Comparison of ENCODE assay signal across 18 mouse cellular contexts in the genomic region with DNA sequence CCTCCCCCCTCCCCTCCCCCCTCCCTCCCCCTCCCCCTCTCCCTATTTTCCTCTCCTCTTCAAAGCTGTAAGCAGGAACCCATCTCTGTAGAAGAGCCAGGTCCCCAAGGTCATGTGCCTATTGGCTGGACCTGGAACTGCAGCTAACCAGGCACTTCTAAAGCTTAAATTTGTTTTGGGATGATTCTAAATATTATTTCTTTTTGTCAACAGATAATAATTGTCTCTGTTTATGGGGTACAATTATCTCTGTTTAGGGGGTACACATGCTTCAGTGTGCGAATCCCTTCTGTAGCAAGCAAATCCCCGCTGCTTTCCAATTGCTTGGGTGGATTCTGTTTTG. TPM values are rescaled to one million over a fixed set of nuclear protein-coding genes. Genes with fewer than 3 reads are reported as not detected.
A peak's percentile ranks its signal among the peaks of the same experiment; 100 is the strongest.
DNase-seq lines count a peak whose midpoint lies in the region; ATAC-seq and TF ChIP-seq lines count a peak whose summit lies in the region.
"Had no signal": no experiment of that assay in that cellular context is flagged by ENCODE, and none has a peak within 500 bp of the region (broad histone marks: within the 10 kb centered on the region; RNA-seq: fewer than 3 reads in every experiment).

No protein-coding gene starts in this region.

- H3K36me3 ChIP-seq in hindbrain, embryonic 11.5 days (ENCODE audit: control insufficient read depth, insufficient read depth, low read length): no peaks in the 10 kb centered on the region
- H3K36me3 ChIP-seq in hindbrain, embryonic 13.5 days: no peaks in the 10 kb centered on the region
- no peaks in the 10 kb centered on the region for H3K36me3 ChIP-seq in liver, postnatal 0 days (replicated peaks; ENCODE audit: insufficient read depth, low read length)
- no peaks in the 10 kb centered on the region for H3K36me3 ChIP-seq in liver, embryonic 12.5 days
- H3K36me3 ChIP-seq in stomach, embryonic 15.5 days: no peaks in the 10 kb centered on the region
- H3K36me3 ChIP-seq: limb, embryonic 15.5 days had no signal

- no peak for TF ChIP-seq EP300 in liver, postnatal 0 days (IDR thresholded peaks at IDR 0.05; ENCODE audit: low read depth)

- H3K9ac ChIP-seq in hindbrain, embryonic 11.5 days (ENCODE audit: low read depth, low read length): no peak overlapping the region
- no peak overlapping the region; the same call in 1 of the 2 replicates for H3K9ac ChIP-seq in hindbrain, embryonic 13.5 days
- H3K9ac ChIP-seq in liver, postnatal 0 days (replicated peaks): no peak overlapping the region
- no peak overlapping the region for H3K9ac ChIP-seq in liver, embryonic 12.5 days
- H3K9ac ChIP-seq in stomach, embryonic 15.5 days: no peak overlapping the region
- H3K9ac ChIP-seq: limb, embryonic 15.5 days had no signal

- ATAC-seq in hindbrain, embryonic 11.5 days (ENCODE audit: low FRiP score): peak; percentile 7; the same call in 1 of the 2 replicates
- ATAC-seq in hindbrain, embryonic 13.5 days (ENCODE audit: low FRiP score): no peak
- ATAC-seq in liver, postnatal 0 days: no peak
- ATAC-seq in liver, embryonic 12.5 days: no peak
- ATAC-seq in stomach, embryonic 15.5 days (ENCODE audit: insufficient read depth, low FRiP score, low read depth): no peak
- no peak for ATAC-seq in erythroid progenitor cell, adult 5-6 weeks (replicated peaks; ENCODE audit: low FRiP score, poor library complexity, severe bottlenecking)

- no peak overlapping the region for H3K27ac ChIP-seq in hindbrain, embryonic 11.5 days (ENCODE audit: low read depth, low read length)
- H3K27ac ChIP-seq in hindbrain, embryonic 13.5 days: no peak overlapping the region
- H3K27ac ChIP-seq in liver, postnatal 0 days (ENCODE audit: low read depth): peak overlapping the region; percentile 39; the same call in 1 of the 2 replicates
- H3K27ac ChIP-seq in liver, embryonic 12.5 days: no peak overlapping the region
- peak overlapping the region; percentile 67; the same call in 1 of the 2 replicates for H3K27ac ChIP-seq in stomach, embryonic 15.5 days
- H3K27ac ChIP-seq: limb, embryonic 15.5 days had no signal

- no peaks in the 10 kb centered on the region for H3K9me3 ChIP-seq in hindbrain, embryonic 11.5 days (ENCODE audit: control insufficient read depth, low read length)
- H3K9me3 ChIP-seq in hindbrain, embryonic 13.5 days: no peaks in the 10 kb centered on the region
- no peaks in the 10 kb centered on the region for H3K9me3 ChIP-seq in liver, postnatal 0 days (ENCODE audit: low read length)
- H3K9me3 ChIP-seq in liver, embryonic 12.5 days (replicated peaks): no peaks in the 10 kb centered on the region
- no peaks in the 10 kb centered on the region for H3K9me3 ChIP-seq in stomach, embryonic 15.5 days
- H3K9me3 ChIP-seq: limb, embryonic 15.5 days; megakaryocyte, embryonic 14.5 days had no signal

- TF ChIP-seq CTCF in liver, postnatal 0 days (IDR thresholded peaks at IDR 0.05; ENCODE audit: low read depth): no peak

- 92% methylated on average over 2 of the region's 2 CpGs for WGBS in hindbrain, embryonic 11.5 days
- 93% methylated on average over 2 of the region's 2 CpGs for WGBS in hindbrain, embryonic 13.5 days
- 72% methylated on average over 2 of the region's 2 CpGs for WGBS in liver, postnatal 0 days (ENCODE audit: insufficient replicate concordance)
- whole genome bisulfite sequencing in liver, embryonic 12.5 days (ENCODE audit: insufficient replicate concordance): 69% methylated on average over 2 of the region's 2 CpGs
- 60% methylated on average over 2 of the region's 2 CpGs for WGBS in stomach, embryonic 15.5 days

- 0 out of 2 replicates have a peak, but pooled peaks cover 6% of the 10 kb centered on the region for H3K4me1 ChIP-seq in hindbrain, embryonic 11.5 days (replicated peaks; ENCODE audit: control insufficient read depth, insufficient read depth, low read length)
- H3K4me1 ChIP-seq in hindbrain, embryonic 13.5 days (replicated peaks): peaks cover 26% of the 10 kb centered on the region
- peaks cover 32% of the 10 kb centered on the region for H3K4me1 ChIP-seq in liver, postnatal 0 days (ENCODE audit: insufficient read depth)
- H3K4me1 ChIP-seq in liver, embryonic 12.5 days: peaks cover 32% of the 10 kb centered on the region
- peaks cover 17% of the 10 kb centered on the region; the same call in 1 of the 2 replicates for H3K4me1 ChIP-seq in stomach, embryonic 15.5 days

- no peak overlapping the region for H3K4me3 ChIP-seq in hindbrain, embryonic 11.5 days (ENCODE audit: low read depth, low read length)
- no peak overlapping the region for H3K4me3 ChIP-seq in hindbrain, embryonic 13.5 days
- H3K4me3 ChIP-seq in liver, postnatal 0 days (ENCODE audit: low read depth, low read length): no peak overlapping the region
- no peak overlapping the region for H3K4me3 ChIP-seq in liver, embryonic 12.5 days
- no peak overlapping the region for H3K4me3 ChIP-seq in stomach, embryonic 15.5 days (replicated peaks)
- H3K4me3 ChIP-seq: limb, embryonic 15.5 days; megakaryocyte, embryonic 14.5 days; myocyte had no signal

- H3K27me3 ChIP-seq in hindbrain, embryonic 11.5 days (ENCODE audit: control insufficient read depth, insufficient read depth, low read length): no peaks in the 10 kb centered on the region
- H3K27me3 ChIP-seq in hindbrain, embryonic 13.5 days: 0 out of 2 replicates have a peak, but pooled peaks cover 4% of the 10 kb centered on the region
- H3K27me3 ChIP-seq in liver, postnatal 0 days (ENCODE audit: insufficient read depth, low read length): no peaks in the 10 kb centered on the region
- H3K27me3 ChIP-seq in liver, embryonic 12.5 days (replicated peaks): peaks cover 46% of the 10 kb centered on the region
- H3K27me3 ChIP-seq in stomach, embryonic 15.5 days (replicated peaks): no peaks in the 10 kb centered on the region

- no peak for DNase-seq in hindbrain, embryonic 11.5 days (ENCODE audit: low spot score)
- DNase-seq in liver, postnatal 0 days: no peak
- DNase-seq in R1 (ENCODE audit: low read depth, low spot score): peak; percentile 45
- DNase-seq: forebrain, postnatal 0 days; gastrocnemius, postnatal 10 days; heart, postnatal 36 days had no signal

- H3K4me2 ChIP-seq in hindbrain, embryonic 11.5 days (replicated peaks; ENCODE audit: low read depth, low read length): no peak overlapping the region
- H3K4me2 ChIP-seq in hindbrain, embryonic 13.5 days: no peak overlapping the region
- no peak overlapping the region for H3K4me2 ChIP-seq in liver, postnatal 0 days (ENCODE audit: low read depth, low read length)
- no peak overlapping the region for H3K4me2 ChIP-seq in liver, embryonic 12.5 days
- no peak overlapping the region for H3K4me2 ChIP-seq in stomach, embryonic 15.5 days
- H3K4me2 ChIP-seq: heart, embryonic 11.5 days; limb, embryonic 15.5 days had no signal

RNA-seq across cellular contexts. Expression of gene Adora1, which starts 18.6 kb away (rescaled TPM):
- 0.24 and 0.25 TPM in 2 replicates for polyA plus RNA-seq in hindbrain, embryonic 11.5 days (2014; fragmentation: Nextera tagmentation; extraction: Ambion mirVana)
- 10.2 and 10.6 TPM in 2 replicates for polyA plus RNA-seq in hindbrain, embryonic 13.5 days (2015; fragmentation: Nextera tagmentation; extraction: Ambion mirVana)
- polyA plus RNA-seq in liver, postnatal 0 days (2015; fragmentation: Nextera tagmentation; extraction: Ambion mirVana): 6.4 and 8.3 TPM in 2 replicates
- polyA plus RNA-seq in liver, embryonic 12.5 days (2016; fragmentation: Nextera tagmentation; extraction: Ambion mirVana): 0.06 and 0.16 TPM in 2 replicates
- 11.8 and 13.8 TPM in 2 replicates for polyA plus RNA-seq in stomach, embryonic 15.5 days (2015; fragmentation: Nextera tagmentation; extraction: Ambion mirVana)
- not detected in 2 replicates for total RNA-seq in erythroid progenitor cell, adult 5-6 weeks (2015; ENCODE audit: low replicate concordance)
- not detected in 2 replicates for total RNA-seq in erythroid progenitor cell, adult 5-6 weeks (2017; ENCODE audit: low replicate concordance)
- total RNA-seq: MEL; neutrophil, adult 5-6 weeks had no signal

RNA-seq across cellular contexts. Expression of gene Mybph, which starts 23.4 kb away (rescaled TPM):
- 1.4 and 3.7 TPM in 2 replicates for polyA plus RNA-seq in hindbrain, embryonic 11.5 days (2014; fragmentation: Nextera tagmentation; extraction: Ambion mirVana)
- 0.83 and 1.9 TPM in 2 replicates for polyA plus RNA-seq in hindbrain, embryonic 13.5 days (2015; fragmentation: Nextera tagmentation; extraction: Ambion mirVana)
- 0.14 TPM in 1 of 2 replicates, not detected in the other for polyA plus RNA-seq in liver, postnatal 0 days (2015; fragmentation: Nextera tagmentation; extraction: Ambion mirVana)
- polyA plus RNA-seq in liver, embryonic 12.5 days (2016; fragmentation: Nextera tagmentation; extraction: Ambion mirVana): 0.37 and 1.1 TPM in 2 replicates
- 0.30 and 1.3 TPM in 2 replicates for polyA plus RNA-seq in stomach, embryonic 15.5 days (2015; fragmentation: Nextera tagmentation; extraction: Ambion mirVana)
- not detected in 2 replicates for total RNA-seq in erythroid progenitor cell, adult 5-6 weeks (2015; ENCODE audit: low replicate concordance)
- total RNA-seq in erythroid progenitor cell, adult 5-6 weeks (2017; ENCODE audit: low replicate concordance): 0.39 TPM in 1 of 2 replicates, not detected in the other
- total RNA-seq: heart, postnatal 36 days; left cerebral cortex, postnatal 10 days; MEL; neutrophil, adult 5-6 weeks had no signal
- polyA plus RNA-seq: stomach, embryonic 14.5 days had no signal

RNA-seq across cellular contexts. Expression of gene Chil1, which starts 34.6 kb away (rescaled TPM):
- 1.1 and 2.0 TPM in 2 replicates for polyA plus RNA-seq in hindbrain, embryonic 11.5 days (2014; fragmentation: Nextera tagmentation; extraction: Ambion mirVana)
- 2.8 and 3.2 TPM in 2 replicates for polyA plus RNA-seq in hindbrain, embryonic 13.5 days (2015; fragmentation: Nextera tagmentation; extraction: Ambion mirVana)
- polyA plus RNA-seq in liver, postnatal 0 days (2015; fragmentation: Nextera tagmentation; extraction: Ambion mirVana): 18.8 and 19.3 TPM in 2 replicates
- polyA plus RNA-seq in liver, embryonic 12.5 days (2016; fragmentation: Nextera tagmentation; extraction: Ambion mirVana): 1.4 and 1.5 TPM in 2 replicates
- polyA plus RNA-seq in stomach, embryonic 15.5 days (2015; fragmentation: Nextera tagmentation; extraction: Ambion mirVana): 2.6 and 2.9 TPM in 2 replicates
- 19.3 and 76.8 TPM in 2 replicates for total RNA-seq in erythroid progenitor cell, adult 5-6 weeks (2015; ENCODE audit: low replicate concordance)
- total RNA-seq in erythroid progenitor cell, adult 5-6 weeks (2017; ENCODE audit: low replicate concordance): 13.9 and 22.5 TPM in 2 replicates
- total RNA-seq: MEL had no signal

Comparison
In these comparisons a context has a peak if more than half of its experiments do, and no peak if none do; other contexts are left out.
1. H3K27ac ChIP-seq: peak in liver, postnatal 0 days (single experiment) and stomach, embryonic 15.5 days (single experiment); none in hindbrain, embryonic 11.5 days (single experiment), hindbrain, embryonic 13.5 days (single experiment) and liver, embryonic 12.5 days (single experiment).